Mouse (Mus musculus) C2C12 (cell line): ENCODE measurements around the gene Bcdin3d.

Experiments
- CTCF ChIP-seq: IDR thresholded peaks from one replicate; pipeline ENCODE4 v1.5.1; 2011; ENCODE audit not compliant: control insufficient read depth, insufficient read depth, insufficient read length
- MYOD1 ChIP-seq: IDR thresholded peaks from one replicate; pipeline ENCODE4 v1.6.1; 2011; ENCODE audit warnings: low read depth; ENCODE audit not compliant: control insufficient read depth, insufficient read length
- USF1 ChIP-seq: IDR thresholded peaks from one replicate; pipeline ENCODE4 v1.6.1; 2011; ENCODE audit warnings: low read depth, mild to moderate bottlenecking, control low read depth, moderate library complexity

- no peak for TF ChIP-seq USF1
- no peak for TF ChIP-seq CTCF
- TF ChIP-seq MYOD1, result no peak
These were observed 25.8 kb upstream of the Bcdin3d start for GRCm38 (mm10) chr15:99500320-99500719.
